Mouse (Mus musculus) CH12.LX (cell line): ENCODE data around the gene Hsd17b7. TPM values are rescaled to one million over a fixed set of nuclear protein-coding genes. Genes with fewer than 3 reads are reported as not detected.

Source experiments
- DNase-seq: peaks from one replicate; pipeline ENCODE4 v3.0.0-alpha.2; 2013; ENCODE audit errors: extremely low read depth
- H3K27ac ChIP-seq: 2 replicates; pipeline ENCODE4 v1.5.1; 2012; ENCODE audit warnings: low read depth, mild to moderate bottlenecking, control low read depth, moderate library complexity; ENCODE audit not compliant: insufficient read depth
- H3K27me3 ChIP-seq: replicated peaks from 2 replicates; pipeline ENCODE3; 2012; ENCODE audit warnings: inconsistent platforms
- H3K36me3 ChIP-seq, 2 experiments: replicated peaks in 1 of 2; 2 replicates each; pipeline versions ENCODE3 to v1.6.1; 2012; ENCODE audit warnings: inconsistent platforms in 1 of 2, low read length in 1 of 2, mild to moderate bottlenecking in 1 of 2, mixed read lengths in 1 of 2, moderate library complexity in 1 of 2; ENCODE audit not compliant: control insufficient read depth in 1 of 2, insufficient read depth in 1 of 2
- H3K4me1 ChIP-seq, 2 experiments: 2 replicates each; pipeline ENCODE4 v1.6.1; 2012; ENCODE audit warnings: inconsistent platforms in 1 of 2, moderate library complexity in 1 of 2; ENCODE audit not compliant: insufficient read depth in 2 of 2, control insufficient read depth in 1 of 2
- H3K4me2 ChIP-seq: 2 replicates; pipeline ENCODE4 v1.6.1; 2012; ENCODE audit warnings: low read depth, mild to moderate bottlenecking, control low read depth; ENCODE audit not compliant: poor library complexity, insufficient read depth, severe bottlenecking
- H3K4me3 ChIP-seq, 3 experiments: fragments of 150-350 bp in 1 of 3; sonication (generic) in 1 of 3; replicated peaks in 1 of 3; 2 replicates each; pipeline versions ENCODE3 to v1.5.1; 2011 to 2012; ENCODE audit warnings: low read depth in 2 of 3, low read length in 2 of 3, mild to moderate bottlenecking in 2 of 3, moderate library complexity in 2 of 3, control low read depth in 1 of 3, improper control_type of control experiment in 1 of 3, inconsistent platforms in 1 of 3, mixed read lengths in 1 of 3; ENCODE audit not compliant: poor library complexity in 1 of 3
- H3K79me2 ChIP-seq: replicated peaks from 2 replicates; pipeline ENCODE4 v1.6.1; 2012; ENCODE audit warnings: mild to moderate bottlenecking, moderate library complexity; ENCODE audit not compliant: control insufficient read depth, poor library complexity, insufficient read depth, severe bottlenecking; ENCODE audit errors: extremely low read depth
- H3K9ac ChIP-seq: 2 replicates; pipeline ENCODE4 v1.6.1; 2012; ENCODE audit warnings: low read depth, mild to moderate bottlenecking, control low read depth, moderate library complexity; ENCODE audit not compliant: insufficient read depth
- H3K9me3 ChIP-seq: replicated peaks from 2 replicates; pipeline ENCODE3; 2012; ENCODE audit warnings: low read length, inconsistent platforms, mixed read lengths
- CHD2 ChIP-seq: IDR thresholded peaks from 2 replicates; pipeline ENCODE4 v1.6.1; 2011; ENCODE audit warnings: low read length, improper control_type of control experiment
- CTCF ChIP-seq, 2 experiments: IDR thresholded peaks in 1 of 2; conservative IDR thresholded peaks in 1 of 2; 2 replicates each; pipeline ENCODE4 v1.5.1; 2011 to 2012; ENCODE audit warnings: low read depth in 2 of 2, low read length in 2 of 2, improper control_type of control experiment in 1 of 2, inconsistent platforms in 1 of 2, mild to moderate bottlenecking in 1 of 2, moderate library complexity in 1 of 2
- ETS1 ChIP-seq: conservative IDR thresholded peaks from 2 replicates; pipeline ENCODE4 v1.6.1; 2012; ENCODE audit warnings: low read depth, mild to moderate bottlenecking, inconsistent platforms, low read length, improper control_type of control experiment, moderate library complexity
- GABPA ChIP-seq: IDR thresholded peaks from 2 replicates; pipeline ENCODE4 v1.6.1; 2012; ENCODE audit warnings: low read depth, low read length, improper control_type of control experiment, inconsistent platforms; ENCODE audit not compliant: insufficient replicate concordance
- IRF4 ChIP-seq: IDR thresholded peaks from 2 replicates; pipeline ENCODE4 v1.6.1; 2014; ENCODE audit warnings: low read depth, mild to moderate bottlenecking, inconsistent platforms, low read length, improper control_type of control experiment
- JUND ChIP-seq: conservative IDR thresholded peaks from 2 replicates; pipeline ENCODE4 v1.6.1; 2011; ENCODE audit warnings: low read depth, low read length, improper control_type of control experiment
- MAZ ChIP-seq: IDR thresholded peaks from 2 replicates; pipeline ENCODE4 v1.6.1; 2012; ENCODE audit warnings: low read depth, mild to moderate bottlenecking, inconsistent platforms, low read length, improper control_type of control experiment, moderate library complexity
- MXI1 ChIP-seq: IDR thresholded peaks from 2 replicates; pipeline ENCODE4 v1.6.1; 2011; ENCODE audit warnings: mild to moderate bottlenecking, low read depth, low read length, improper control_type of control experiment
- NRF1 ChIP-seq: IDR thresholded peaks from 2 replicates; pipeline ENCODE4 v1.6.1; 2014; ENCODE audit warnings: low read depth, mild to moderate bottlenecking, inconsistent platforms, low read length, improper control_type of control experiment, moderate library complexity
- RAD21 ChIP-seq: IDR thresholded peaks from 2 replicates; pipeline ENCODE4 v1.6.1; 2011; ENCODE audit warnings: low read depth, mild to moderate bottlenecking, low read length, improper control_type of control experiment, moderate library complexity
- SMC3 ChIP-seq: IDR thresholded peaks from 2 replicates; pipeline ENCODE4 v1.6.1; 2011; ENCODE audit warnings: low read depth, low read length, improper control_type of control experiment
- TCF12 ChIP-seq: IDR thresholded peaks from 2 replicates; pipeline ENCODE4 v1.6.1; 2014; ENCODE audit warnings: low read depth, mild to moderate bottlenecking, inconsistent platforms, low read length, improper control_type of control experiment
- UBTF ChIP-seq: IDR thresholded peaks from 2 replicates; pipeline ENCODE4 v1.6.1; 2012; ENCODE audit warnings: low read depth, mild to moderate bottlenecking, inconsistent platforms, low read length, improper control_type of control experiment, moderate library complexity
- ZC3H11A ChIP-seq: IDR thresholded peaks from 2 replicates; pipeline ENCODE4 v1.6.1; 2012; ENCODE audit warnings: low read depth, mild to moderate bottlenecking, inconsistent platforms, low read length, improper control_type of control experiment
- ZKSCAN1 ChIP-seq: IDR thresholded peaks from 2 replicates; pipeline ENCODE4 v1.6.1; 2012; ENCODE audit warnings: low read depth, inconsistent platforms, low read length, improper control_type of control experiment, borderline replicate concordance
- ZMIZ1 ChIP-seq: IDR thresholded peaks from 2 replicates; pipeline ENCODE4 v1.6.1; 2012; ENCODE audit warnings: low read depth, mild to moderate bottlenecking, inconsistent platforms, low read length, improper control_type of control experiment
- dilution Hi-C: fragments of 300-500 bp; cut with MboI; formaldehyde crosslinking; loops from 2 replicates; pipeline ENCODE4 v1.14.3; 2020; ENCODE audit warnings: low sequenced_read_pairs; ENCODE audit not compliant: extremely low pct_unique_long_range_greater_than_20kb, extremely low pct_ligation_motif_present
- in situ Hi-C: fragments of 300-500 bp; cut with MboI; formaldehyde crosslinking; loops from 3 replicates; pipeline ENCODE4 v1.14.3; 2019; ENCODE audit warnings: low sequenced_read_pairs, low pct_ligation_motif_present, low pct_unique_long_range_greater_than_20kb, mixed read lengths
- polyA plus RNA-seq: library from polyadenylated mRNA; unstranded; fragments of >175 nt; gene quantifications from 2 replicates; pipeline ENCODE4 v1.2.1, GENCODE M21; 2012; ENCODE audit warnings: low read depth; ENCODE audit not compliant: insufficient read length
- total RNA-seq, 2 experiments: library from RNA; depleted of rRNA; stranded (reverse); fragments of 300-350 nt in 1 of 2; fragments of >200 nt in 1 of 2; gene quantifications; 2 replicates each; pipeline ENCODE4 v1.2.3; 2012 to 2014

The Hsd17b7 gene
- total and polyA plus RNA-seq, 3 experiments = 7.5 to 29.7 (median 13.9) TPM

DNA sequence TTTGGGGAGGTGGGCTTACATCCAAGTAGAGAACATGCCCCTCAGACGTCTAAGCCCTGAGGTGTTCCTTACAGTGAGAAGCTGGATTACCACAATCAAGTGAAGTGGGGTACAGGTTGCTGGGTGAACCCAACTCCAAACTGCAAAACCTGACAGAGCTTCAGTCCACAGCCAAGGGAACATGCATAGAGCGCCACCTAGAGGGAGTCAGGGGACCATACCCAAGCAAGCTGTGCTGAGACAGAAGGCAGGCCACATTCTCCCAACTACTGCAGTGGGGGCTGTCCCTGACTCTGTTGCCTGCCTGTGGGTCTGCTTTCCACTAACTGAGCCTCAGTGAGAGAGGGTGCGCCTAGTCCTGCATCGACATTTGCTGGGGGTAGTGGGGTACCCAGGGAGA lies 51.0 kb downstream of the Hsd17b7 start:
- Histone ChIP-seq H3K4me3 (no peak overlapping the region), H3K9me3 (peaks cover 2% of the 10 kb centered on the region), H3K27me3 (peaks cover 38% of the 10 kb centered on the region), H3K79me2 (no peaks in the 10 kb centered on the region), H3K36me3 (no peaks in the 10 kb centered on the region), H3K27ac (no peak overlapping the region)
- dilution Hi-C loops = no loop called here
- peak; percentile 64 for DNase-seq
- TF ChIP-seq CTCF (conservative IDR thresholded peaks at IDR 0.05 in 1 of 2, IDR thresholded peaks at IDR 0.05 in 1 of 2; ENCODE audit: low read depth in 2 of 2, low read length in 2 of 2) (peak; percentile 48 to 77), RAD21 (peak; percentile 74), TCF12 (no peak), ETS1 (no peak), JUND (no peak), SMC3 (peak; percentile 66)
- TF ChIP-seq, all 38 proteins: peak for 3
- no peak overlapping the region for H3K4me2 ChIP-seq
- in situ Hi-C loops = no loop called here
- peaks cover 0 to 7% of the 10 kb centered on the region in 2 experiments; a peak in 2 of 4 replicates for H3K4me1 ChIP-seq
- H3K9ac ChIP-seq = no peak overlapping the region

DNA sequence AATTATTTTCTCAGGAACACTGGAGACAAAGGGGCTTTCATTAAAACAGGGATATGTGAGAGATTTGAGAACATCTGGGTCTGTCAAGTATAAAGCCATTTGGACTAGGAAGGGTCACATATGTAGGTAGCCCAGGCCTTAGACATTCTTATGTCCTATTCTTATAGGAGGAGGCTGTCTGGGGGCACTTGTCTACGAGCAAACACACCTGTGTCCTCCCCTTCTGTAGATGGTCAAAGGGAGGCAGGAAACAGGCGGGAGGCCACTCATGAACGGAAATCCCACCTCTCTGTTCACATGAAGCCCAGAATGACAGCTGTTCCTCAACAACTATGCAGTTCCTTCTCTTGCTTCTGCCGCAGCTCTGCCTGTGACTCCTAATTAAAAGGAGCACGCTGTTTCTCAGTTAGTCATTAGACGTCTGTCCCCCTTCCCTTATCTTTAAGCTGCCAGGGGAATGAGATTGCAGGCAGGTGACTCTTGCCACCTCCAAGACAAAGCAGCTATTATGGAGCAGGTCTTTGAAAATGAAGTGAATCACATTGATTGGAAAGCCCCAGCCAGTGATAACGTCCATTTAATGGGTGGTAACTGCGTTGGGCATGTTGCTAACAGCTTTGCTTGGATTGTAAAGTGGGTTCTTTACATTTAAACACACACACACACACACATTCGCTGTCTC lies 51.8 kb downstream of the Hsd17b7 start:
- dilution Hi-C loops = no loop called here
- peaks cover 43% of the 10 kb centered on the region for H3K27me3 ChIP-seq

DNA sequence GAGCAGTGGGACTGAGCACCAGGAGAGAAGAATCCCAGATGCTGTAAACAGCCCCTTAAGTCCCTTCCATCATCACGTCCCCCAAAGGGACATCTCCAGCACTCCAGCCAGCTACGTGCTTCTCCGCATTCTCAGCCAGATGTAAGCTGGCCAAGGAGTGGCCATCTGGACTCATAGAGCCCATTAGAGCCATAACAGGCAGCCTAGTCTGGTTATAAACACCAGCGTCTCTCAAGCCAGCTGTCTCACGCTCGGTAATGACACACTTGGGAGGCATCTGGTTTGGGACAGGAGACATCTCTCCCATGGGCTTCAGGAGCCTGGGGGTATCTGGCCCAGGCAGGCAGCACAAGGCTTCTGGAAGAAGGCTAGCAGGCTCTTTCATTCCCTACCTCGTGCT lies 52.4 kb downstream of the Hsd17b7 start:
- Histone ChIP-seq H3K4me2 (no peak overlapping the region), H3K36me3 (no peaks in the 10 kb centered on the region), H3K4me3 (no peak overlapping the region), H3K9ac (no peak overlapping the region), H3K27me3 (peaks cover 43% of the 10 kb centered on the region), H3K79me2 (no peaks in the 10 kb centered on the region), H3K9me3 (peaks cover 2% of the 10 kb centered on the region), H3K27ac (no peak overlapping the region), H3K4me1 (peaks cover 2 to 3% of the 10 kb centered on the region in 2 experiments; a peak in 3 of 4 replicates)
- in situ Hi-C loops = no loop called here
- no peak for TF ChIP-seq MXI1
- no peak for TF ChIP-seq ZMIZ1
- TF ChIP-seq ZC3H11A = no peak
- TF ChIP-seq IRF4 = no peak
- no peak for TF ChIP-seq GABPA
- dilution Hi-C loops = no loop called here
- DNase-seq = no peak

More for the DNA sequence above, 51.8 kb downstream of the Hsd17b7 start:
- H3K79me2 ChIP-seq = no peaks in the 10 kb centered on the region
- H3K27ac ChIP-seq = no peak overlapping the region
- H3K9ac ChIP-seq = no peak overlapping the region
- H3K4me2 ChIP-seq = no peak overlapping the region
- in situ Hi-C loops = no loop called here
- TF ChIP-seq SMC3 = no peak
- no peak for TF ChIP-seq ZKSCAN1
- TF ChIP-seq MAZ = no peak
- no peak for TF ChIP-seq CTCF (conservative IDR thresholded peaks at IDR 0.05 in 1 of 2, IDR thresholded peaks at IDR 0.05 in 1 of 2; ENCODE audit: low read depth in 2 of 2, low read length in 2 of 2)
- TF ChIP-seq CHD2 = no peak
- TF ChIP-seq NRF1 = no peak
- TF ChIP-seq UBTF = no peak
- no peak for TF ChIP-seq TCF12
- peaks cover 2% of the 10 kb centered on the region for H3K9me3 ChIP-seq
- no peak for DNase-seq
- H3K4me1 ChIP-seq = peaks cover 2 to 7% of the 10 kb centered on the region in 2 experiments; a peak in 3 of 4 replicates
- no peak overlapping the region for H3K4me3 ChIP-seq
- H3K36me3 ChIP-seq = no peaks in the 10 kb centered on the region
